Comparison of ENCODE assay signal across 9 mouse cellular contexts in genomic region chr2:61804841-61805540, GRCm38 (mm10). TPM values are rescaled to one million over a fixed set of nuclear protein-coding genes. Genes with fewer than 3 reads are reported as not detected.
DNase-seq lines count a peak whose midpoint lies in the region; ATAC-seq and TF ChIP-seq lines count a peak whose summit lies in the region.
"Had no signal": no experiment of that assay in that cellular context is flagged by ENCODE, and none has a peak within 500 bp of the region (broad histone marks: within the 10 kb centered on the region; RNA-seq: fewer than 3 reads in every experiment).

No protein-coding gene starts in this region.

- 2% methylated on average over 39 of the region's 39 CpGs for WGBS in liver, embryonic 12.5 days (ENCODE audit: insufficient replicate concordance)

- no peaks in the 10 kb centered on the region for H3K36me3 ChIP-seq in testis, adult 2 months (ENCODE audit: control insufficient read depth, insufficient read depth, low read length)
- peaks cover 4% of the 10 kb centered on the region for H3K36me3 ChIP-seq in liver, embryonic 12.5 days
- H3K36me3 ChIP-seq in splenic B cell, adult 2 months (ENCODE audit: control insufficient read depth, insufficient read depth, low read length, poor library complexity, severe bottlenecking), result peaks cover 3% of the 10 kb centered on the region; the same call in 1 of the 2 replicates

- TF ChIP-seq POLR2A in testis, adult 2 months (IDR thresholded peaks at IDR 0.05; ENCODE audit: control insufficient read depth, low read depth, low read length), result no peak

- no peak overlapping the region for H3K9ac ChIP-seq in liver, embryonic 12.5 days

- DNase-seq in gastrocnemius, postnatal 4 days (ENCODE audit: low spot score in 2 of 2), result peak; percentile 17 to 22
- no peak for DNase-seq in gastrocnemius, adult 8-10 months (ENCODE audit: low spot score in 2 of 2)
- no peak for DNase-seq in testis, postnatal 14 days (ENCODE audit: low spot score)
- DNase-seq in heart, postnatal 10 days, result peak; percentile 15 to 25
- peak; percentile 32 for DNase-seq in splenic B cell, adult 2 months (ENCODE audit: low read depth, low spot score)

- H3K4me3 ChIP-seq in testis, adult 2 months (ENCODE audit: control insufficient read depth, low read depth, low read length), result peak overlapping the region; percentile 0
- H3K4me3 ChIP-seq in liver, embryonic 12.5 days, result 0 out of 2 replicates have a peak overlapping the region, but pooled peaks have one; percentile 2
- H3K4me3 ChIP-seq: myocyte had no signal

- H3K4me2 ChIP-seq in liver, embryonic 12.5 days, result peak overlapping the region; percentile 13; the same call in 1 of the 2 replicates

- no peak overlapping the region for H3K27ac ChIP-seq in testis, adult 2 months (ENCODE audit: control insufficient read depth, insufficient read depth, low read depth, low read length)
- H3K27ac ChIP-seq in liver, embryonic 12.5 days, result no peak overlapping the region

- peaks cover 9% of the 10 kb centered on the region for H3K4me1 ChIP-seq in testis, adult 2 months (ENCODE audit: control insufficient read depth, insufficient read depth, low read length)
- H3K4me1 ChIP-seq in liver, embryonic 12.5 days, result peaks cover 24% of the 10 kb centered on the region

- TF ChIP-seq CTCF in testis, adult 2 months (IDR thresholded peaks at IDR 0.05; ENCODE audit: control insufficient read depth, insufficient read depth, insufficient replicate concordance, low read depth, low read length), result no peak

- intact Hi-C loops in heart, postnatal 10 days (cut with DNase I), result no loop called here

- 0 out of 2 replicates have a peak, but pooled peaks have one; percentile 8 for ATAC-seq in liver, embryonic 12.5 days
- no peak; the same call in 1 of the 2 replicates for ATAC-seq in monocyte, adult 5-6 weeks (replicated peaks; ENCODE audit: insufficient number of reproducible peaks, low FRiP score, low TSS enrichment, poor library complexity, severe bottlenecking)

- peaks cover 2% of the 10 kb centered on the region for H3K27me3 ChIP-seq in testis, adult 2 months (ENCODE audit: control insufficient read depth, insufficient read depth, low read length)
- H3K27me3 ChIP-seq in liver, embryonic 12.5 days (replicated peaks), result peaks cover 89% of the 10 kb centered on the region
- no peaks in the 10 kb centered on the region for H3K27me3 ChIP-seq in splenic B cell, adult 2 months (ENCODE audit: control insufficient read depth, insufficient read depth, low read length, poor library complexity, severe bottlenecking)

- no peaks in the 10 kb centered on the region for H3K9me3 ChIP-seq in liver, embryonic 12.5 days (replicated peaks)

RNA-seq across cellular contexts. Expression of gene Tbr1, which starts 2.3 kb away (rescaled TPM):
- total RNA-seq in gastrocnemius, postnatal 4 days (2021), result under 1 TPM; 0.36 to 0.49 TPM
- not detected for total RNA-seq in gastrocnemius, adult 8-10 months (2022)
- 0.68 and 0.89 TPM in 2 replicates for polyA plus RNA-seq in testis, adult 2 months (2012; rRNA removed)
- not detected for total RNA-seq in heart, postnatal 10 days (2021)
- not detected in 2 replicates for polyA plus RNA-seq in liver, embryonic 12.5 days (2016; fragmentation: Nextera tagmentation; extraction: Ambion mirVana)
- 0.19 TPM in 1 of 3 replicates, not detected in the others for total RNA-seq in monocyte, adult 5-6 weeks (2017)

Comparison
In these comparisons a context has a peak if more than half of its experiments do, and no peak if none do; other contexts are left out.
1. DNase-seq: peak in gastrocnemius, postnatal 4 days (2 of 2), heart, postnatal 10 days (2 of 2) and splenic B cell, adult 2 months (single experiment); none in gastrocnemius, adult 8-10 months (0 of 2) and testis, postnatal 14 days (single experiment).